Mouse (Mus musculus): ENCODE measurements around the gene Iltifb. TPM values are rescaled to one million over a fixed set of nuclear protein-coding genes. Genes with fewer than 3 reads are reported as not detected.
"Not testable (repeated sequence)": the region's sequence is repeated elsewhere in the genome, so short reads cannot be mapped to it uniquely, and the experiment has no call there.

Gene Iltifb
- polyA plus RNA-seq (2016; fragmentation: Nextera tagmentation; extraction: Ambion mirVana): not detected in 2 replicates

GRCm38 (mm10) chr10:118294938-118295337 lies at the start of gene Iltifb:
TSS of gene Iltifb (minus strand) at chr10:118295038.
- no peak for DNase-seq (ENCODE audit: low spot score)
- WGBS: 84% methylated on average over 6 of the region's 6 CpGs

DNA sequence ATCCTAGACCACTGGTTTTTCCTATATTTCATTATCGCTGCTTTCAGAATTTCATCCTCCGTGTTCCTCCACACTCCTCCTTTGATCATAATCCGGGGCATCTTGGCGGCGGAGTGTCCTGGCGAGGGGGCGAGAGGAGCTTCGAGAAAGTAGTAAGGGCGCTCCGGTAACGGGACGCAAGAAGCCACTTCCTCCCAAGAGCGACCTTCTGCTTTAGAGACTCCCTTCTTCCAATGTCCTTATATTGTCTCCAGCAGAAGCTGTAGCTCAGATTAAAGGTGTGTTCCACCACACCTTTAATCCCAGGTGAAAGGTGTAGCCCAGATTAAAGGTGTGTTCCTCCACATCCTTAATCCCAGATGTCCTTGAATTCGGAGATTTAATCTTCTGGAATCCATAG lies 48.3 kb upstream of the Iltifb start, which contains the start of gene Gm9046:
TSS of gene Gm9046 (minus strand) at position 101 of the 400 bp plus-strand sequence.
- H3K36me3 ChIP-seq, H3K4me1 ChIP-seq: not testable (repeated sequence)

More at GRCm38 (mm10) chr10:118294938-118295337, at the start of gene Iltifb:
- no peaks in the 10 kb centered on the region for H3K36me3 ChIP-seq
- no peaks in the 10 kb centered on the region for H3K9me3 ChIP-seq
- no peak within 1 kb of the TSS for H3K4me3 ChIP-seq
- no peak within 1 kb of the TSS for H3K27ac ChIP-seq
- no peaks in the 10 kb centered on the region for H3K4me1 ChIP-seq
- no peaks in the 10 kb centered on the region for H3K27me3 ChIP-seq (ENCODE audit: insufficient read depth, poor library complexity, severe bottlenecking)

GRCm38 (mm10) chr10:118337731-118338130 lies 42.9 kb upstream of the Iltifb start, which contains the start of gene Gm9045:
TSS of gene Gm9045 (minus strand) at chr10:118337831.
- DNase-seq (ENCODE audit: low spot score); H3K4me3 ChIP-seq; H3K4me1 ChIP-seq; H3K27ac ChIP-seq; H3K36me3 ChIP-seq; H3K27me3 ChIP-seq (ENCODE audit: insufficient read depth, poor library complexity, severe bottlenecking); H3K9me3 ChIP-seq: not testable (repeated sequence)
- WGBS: no CpG with 5 or more reads among the region's 14 CpGs

More for the DNA sequence above, 48.3 kb upstream of the Iltifb start, which contains the start of gene Gm9046:
- H3K27ac ChIP-seq; H3K27me3 ChIP-seq (ENCODE audit: insufficient read depth, poor library complexity, severe bottlenecking); DNase-seq (ENCODE audit: low spot score); H3K9me3 ChIP-seq; H3K4me3 ChIP-seq: not testable (repeated sequence)
- no CpG with 5 or more reads among the region's 14 CpGs for WGBS

DNA sequence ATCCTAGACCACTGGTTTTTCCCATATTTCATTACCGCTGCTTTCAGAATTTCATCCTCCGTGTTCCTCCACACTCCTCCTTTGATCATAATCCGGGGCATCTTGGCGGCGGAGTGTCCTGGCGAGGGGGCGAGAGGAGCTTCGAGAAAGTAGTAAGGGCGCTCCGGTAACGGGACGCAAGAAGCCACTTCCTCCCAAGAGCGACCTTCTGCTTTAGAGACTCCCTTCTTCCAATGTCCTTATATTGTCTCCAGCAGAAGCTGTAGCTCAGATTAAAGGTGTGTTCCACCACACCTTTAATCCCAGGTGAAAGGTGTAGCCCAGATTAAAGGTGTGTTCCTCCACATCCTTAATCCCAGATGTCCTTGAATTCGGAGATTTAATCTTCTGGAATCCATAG lies 37.5 kb upstream of the Iltifb start, which contains the start of gene Gm9044:
TSS of gene Gm9044 (minus strand) at position 101 of the 400 bp plus-strand sequence.
- not testable (repeated sequence) for H3K36me3 ChIP-seq; H3K4me3 ChIP-seq; H3K27ac ChIP-seq; H3K4me1 ChIP-seq; DNase-seq (ENCODE audit: low spot score); H3K9me3 ChIP-seq; H3K27me3 ChIP-seq (ENCODE audit: insufficient read depth, poor library complexity, severe bottlenecking)
- WGBS: no CpG with 5 or more reads among the region's 14 CpGs

- H3K27me3 ChIP-seq (ENCODE audit: insufficient read depth, poor library complexity, severe bottlenecking); H3K4me1 ChIP-seq; H3K27ac ChIP-seq; H3K9me3 ChIP-seq; H3K36me3 ChIP-seq; DNase-seq (ENCODE audit: low spot score); H3K4me3 ChIP-seq: not testable (repeated sequence)
- no CpG with 5 or more reads among the region's 11 CpGs for WGBS
Observed at GRCm38 (mm10) chr10:118326869-118327268, 32.0 kb upstream of the Iltifb start, which contains the start of gene Gm9040. TSS of gene Gm9040 (minus strand) at chr10:118326969.

- no peak for DNase-seq (ENCODE audit: low spot score)
- Histone ChIP-seq H3K4me1 (no peaks in the 10 kb centered on the region), H3K4me3 (no peak overlapping the region), H3K9me3 (no peaks in the 10 kb centered on the region), H3K36me3 (no peaks in the 10 kb centered on the region), H3K27ac (no peak overlapping the region), H3K27me3 (ENCODE audit: insufficient read depth, poor library complexity, severe bottlenecking) (no peaks in the 10 kb centered on the region)
- 86% methylated on average over 8 of the region's 8 CpGs for WGBS
Observed at GRCm38 (mm10) chr10:118319024-118319423, 24.2 kb upstream of the Iltifb start.

- 39% methylated on average over 2 of the region's 2 CpGs for WGBS
- not testable (repeated sequence) for H3K36me3 ChIP-seq; H3K27ac ChIP-seq; H3K9me3 ChIP-seq; H3K27me3 ChIP-seq (ENCODE audit: insufficient read depth, poor library complexity, severe bottlenecking); H3K4me3 ChIP-seq; H3K4me1 ChIP-seq; DNase-seq (ENCODE audit: low spot score)
Observed at GRCm38 (mm10) chr10:118302133-118302532, 7.3 kb upstream of the Iltifb start.

GRCm38 (mm10) chr10:118283016-118283415 lies 11.8 kb downstream of the Iltifb start:
- not testable (repeated sequence) for H3K27ac ChIP-seq; DNase-seq (ENCODE audit: low spot score); H3K4me3 ChIP-seq; H3K9me3 ChIP-seq; H3K4me1 ChIP-seq; H3K36me3 ChIP-seq; H3K27me3 ChIP-seq (ENCODE audit: insufficient read depth, poor library complexity, severe bottlenecking)
- WGBS: 54% methylated on average over 3 of the region's 5 CpGs

DNA sequence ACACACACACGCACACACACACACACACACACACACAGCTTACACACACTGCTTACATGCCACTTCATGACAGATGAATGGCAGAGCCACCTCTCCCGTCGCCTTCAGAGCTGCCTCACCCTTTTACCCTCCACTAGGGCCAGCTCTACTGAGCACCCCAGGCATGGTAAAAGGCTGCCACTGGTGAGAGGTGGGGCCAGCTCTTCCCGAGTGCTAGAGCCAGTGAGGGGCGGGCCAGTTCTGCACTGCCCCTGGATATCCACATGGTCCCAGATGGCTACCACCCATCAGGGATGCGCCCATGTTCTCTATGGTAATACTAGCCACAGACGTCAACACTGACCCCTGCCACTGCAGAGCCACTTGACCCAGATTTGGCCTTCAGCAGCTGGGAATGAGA lies 12.3 kb downstream of the Iltifb start:
- not testable (repeated sequence) for H3K27ac ChIP-seq; H3K36me3 ChIP-seq; H3K4me1 ChIP-seq; H3K27me3 ChIP-seq (ENCODE audit: insufficient read depth, poor library complexity, severe bottlenecking); DNase-seq (ENCODE audit: low spot score); H3K9me3 ChIP-seq; H3K4me3 ChIP-seq
- 74% methylated on average over 6 of the region's 7 CpGs for WGBS

DNA sequence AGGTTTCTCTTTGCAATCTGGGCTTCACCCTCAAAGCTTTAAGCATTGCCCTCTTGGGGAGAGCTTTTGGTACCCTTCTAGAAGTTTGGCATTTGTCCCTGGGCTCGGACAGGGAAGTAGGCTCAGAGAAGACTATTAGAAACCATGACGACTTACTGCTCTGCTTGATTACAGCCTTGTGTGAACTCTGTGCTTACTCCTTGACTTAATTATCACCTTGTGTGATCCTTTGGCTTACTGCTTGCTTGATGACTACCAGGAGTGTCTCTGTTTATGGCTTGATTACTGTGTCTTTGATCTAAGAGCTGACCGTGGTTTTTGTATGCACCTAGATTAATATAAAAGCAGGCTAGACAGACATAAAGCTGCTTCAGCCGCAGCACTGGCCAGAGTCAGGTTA lies 16.8 kb downstream of the Iltifb start:
- H3K36me3 ChIP-seq; DNase-seq (ENCODE audit: low spot score); H3K27ac ChIP-seq; H3K27me3 ChIP-seq (ENCODE audit: insufficient read depth, poor library complexity, severe bottlenecking); H3K9me3 ChIP-seq; H3K4me1 ChIP-seq; H3K4me3 ChIP-seq: not testable (repeated sequence)
- WGBS: no CpG with 5 or more reads among the region's 4 CpGs

DNA sequence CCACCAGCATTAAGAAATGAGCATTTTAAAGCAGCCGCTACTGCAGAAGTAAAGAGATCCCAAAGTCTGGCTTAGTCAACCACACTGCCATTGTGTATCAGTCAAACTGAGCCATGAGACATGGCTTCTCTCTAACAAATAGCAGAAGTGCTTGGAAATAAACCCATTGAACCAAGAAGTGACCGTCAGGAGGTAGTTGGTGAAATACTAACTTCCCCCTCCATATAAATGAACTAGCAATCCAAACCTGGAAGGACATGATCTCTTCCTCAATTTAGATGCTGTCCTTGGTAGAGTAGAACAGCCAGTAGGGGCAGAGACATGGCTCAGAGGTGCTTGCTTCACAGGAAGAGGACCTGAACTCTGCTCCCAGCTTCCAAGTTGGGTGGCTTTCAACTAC lies 23.4 kb downstream of the Iltifb start:
- DNase-seq (ENCODE audit: low spot score); H3K27ac ChIP-seq; H3K9me3 ChIP-seq; H3K4me1 ChIP-seq; H3K27me3 ChIP-seq (ENCODE audit: insufficient read depth, poor library complexity, severe bottlenecking); H3K36me3 ChIP-seq; H3K4me3 ChIP-seq: not testable (repeated sequence)
- no CpG with 5 or more reads among the region's 2 CpGs for WGBS

GRCm38 (mm10) chr10:118268812-118269211 lies 26.0 kb downstream of the Iltifb start:
- not testable (repeated sequence) for H3K27me3 ChIP-seq (ENCODE audit: insufficient read depth, poor library complexity, severe bottlenecking); H3K9me3 ChIP-seq; DNase-seq (ENCODE audit: low spot score); H3K27ac ChIP-seq; H3K4me3 ChIP-seq; H3K4me1 ChIP-seq; H3K36me3 ChIP-seq
- WGBS: 54% methylated on average over 2 of the region's 8 CpGs

- H3K36me3 ChIP-seq; H3K27me3 ChIP-seq (ENCODE audit: insufficient read depth, poor library complexity, severe bottlenecking); H3K27ac ChIP-seq; DNase-seq (ENCODE audit: low spot score); H3K9me3 ChIP-seq; H3K4me1 ChIP-seq; H3K4me3 ChIP-seq: not testable (repeated sequence)
- WGBS: no CpG with 5 or more reads among the region's 13 CpGs
Observed at GRCm38 (mm10) chr10:118258388-118258787, 36.5 kb downstream of the Iltifb start, which contains the start of gene Gm32802. TSS of gene Gm32802 (plus strand) at chr10:118258688.

DNA sequence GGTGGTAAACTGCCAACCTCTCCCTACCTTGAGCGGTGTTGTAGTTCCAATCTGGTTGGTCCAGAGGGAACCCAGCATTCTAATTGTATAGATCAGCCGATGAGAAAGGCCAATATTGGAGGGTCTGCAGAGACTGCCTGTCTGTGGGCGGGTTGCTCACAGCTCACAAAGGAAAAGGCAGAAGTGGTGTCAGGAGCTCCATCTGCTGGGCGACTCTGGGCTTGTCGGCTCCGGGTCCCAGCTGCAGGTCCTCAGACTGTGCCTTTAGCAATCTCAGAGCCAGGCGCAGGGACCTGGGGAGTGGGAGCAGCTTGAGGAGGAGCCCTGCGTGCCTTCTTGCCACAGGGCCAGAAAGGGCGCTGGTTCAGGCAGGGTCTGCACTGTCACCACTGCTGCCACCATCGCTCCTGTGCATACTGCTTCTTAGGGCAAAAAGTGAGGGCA lies 44.0 kb downstream of the Iltifb start:
- Histone ChIP-seq H3K4me3 (no peak overlapping the region), H3K9me3 (no peaks in the 10 kb centered on the region), H3K27me3 (ENCODE audit: insufficient read depth, poor library complexity, severe bottlenecking) (no peaks in the 10 kb centered on the region), H3K36me3 (no peaks in the 10 kb centered on the region), H3K27ac (no peak overlapping the region), H3K4me1 (no peaks in the 10 kb centered on the region)
- peak; percentile 75 for DNase-seq (ENCODE audit: low spot score)
- 60% methylated on average over 10 of the region's 10 CpGs for WGBS
